Mouse (Mus musculus) ES-Bruce4 (cell line): Measurements from ENCODE around the gene Cd84. TPM values are rescaled to one million over a fixed set of nuclear protein-coding genes. Genes with fewer than 3 reads are reported as not detected.

Experiments used
- H3K27ac ChIP-seq: 2 replicates; pipeline ENCODE4 v1.5.1; 2012; ENCODE audit warnings: low read length, inconsistent platforms; ENCODE audit not compliant: insufficient read depth
- H3K27me3 ChIP-seq: 2 replicates; pipeline ENCODE4 v1.6.1; 2012; ENCODE audit warnings: mild to moderate bottlenecking, low read length, inconsistent platforms; ENCODE audit not compliant: control insufficient read depth, poor library complexity, insufficient read depth, severe bottlenecking
- H3K36me3 ChIP-seq: 2 replicates; pipeline ENCODE4 v1.6.1; 2012; ENCODE audit warnings: inconsistent platforms, mild to moderate bottlenecking, low read length, moderate library complexity; ENCODE audit not compliant: control insufficient read depth, poor library complexity, insufficient read depth, severe bottlenecking
- H3K4me1 ChIP-seq: one replicate; pipeline ENCODE4 v1.8.1; 2011; ENCODE audit warnings: low read length; ENCODE audit not compliant: control insufficient read depth, insufficient read depth
- H3K4me3 ChIP-seq: 2 replicates; pipeline ENCODE4 v1.5.1; 2011; ENCODE audit warnings: low read depth, mild to moderate bottlenecking, low read length
- H3K9ac ChIP-seq: 2 replicates; pipeline ENCODE4 v1.6.1; 2012; ENCODE audit warnings: low read depth, mild to moderate bottlenecking, inconsistent platforms; ENCODE audit not compliant: poor library complexity, severe bottlenecking
- H3K9me3 ChIP-seq: replicated peaks from 2 replicates; pipeline ENCODE4 v1.6.1; 2012; ENCODE audit warnings: mild to moderate bottlenecking, low read length, inconsistent platforms; ENCODE audit not compliant: control insufficient read depth, poor library complexity, insufficient read depth, severe bottlenecking
- CTCF ChIP-seq: IDR thresholded peaks from one replicate; pipeline ENCODE4 v1.8.1; 2011; ENCODE audit warnings: low read depth, low read length
- EP300 ChIP-seq: IDR thresholded peaks from 2 replicates; pipeline ENCODE4 v1.6.1; 2011; ENCODE audit warnings: low read depth, low read length; ENCODE audit not compliant: insufficient read depth
- POLR2A ChIP-seq: IDR thresholded peaks from one replicate; pipeline ENCODE4 v1.8.1; 2011; ENCODE audit warnings: low read length; ENCODE audit not compliant: insufficient read depth
- polyA plus RNA-seq: library from polyadenylated mRNA; stranded (reverse); fragments of >200 nt; gene quantifications from 2 replicates; pipeline ENCODE4 v1.2.4, GENCODE M21; 2011; ENCODE audit warnings: low read depth; ENCODE audit not compliant: missing spikeins, insufficient read depth, insufficient read length

The Cd84 gene
- polyA plus RNA-seq, 1 experiment, result not detected

DNA sequence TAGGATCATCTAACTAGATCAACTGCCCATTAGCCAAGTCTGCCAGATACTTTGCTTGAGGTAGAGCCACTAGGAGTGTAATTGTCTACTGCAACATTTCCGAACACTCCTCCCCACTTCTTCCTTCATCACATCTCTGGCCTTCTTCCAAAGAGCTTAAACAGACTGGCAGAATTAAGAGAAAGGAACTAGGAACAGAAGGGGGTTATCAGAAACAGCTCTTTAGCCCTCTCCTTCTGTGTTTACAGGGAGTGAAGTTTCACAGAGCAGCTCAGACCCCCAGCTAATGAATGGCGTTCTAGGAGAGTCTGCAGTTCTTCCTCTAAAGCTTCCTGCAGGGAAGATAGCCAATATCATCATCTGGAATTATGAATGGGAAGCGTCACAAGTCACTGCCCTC is 94.4 kb downstream of the Cd84 start:
- no peaks in the 10 kb centered on the region for H3K36me3 ChIP-seq
- H3K9me3 ChIP-seq, result no peaks in the 10 kb centered on the region; the same call in 1 of the 2 replicates
- TF ChIP-seq EP300 (no peak), POLR2A (no peak), CTCF (no peak)
- H3K9ac ChIP-seq, result no peak overlapping the region
- no peak overlapping the region for H3K27ac ChIP-seq
- no peak overlapping the region for H3K4me3 ChIP-seq
- no peaks in the 10 kb centered on the region for H3K27me3 ChIP-seq
- H3K4me1 ChIP-seq, result no peaks in the 10 kb centered on the region

DNA sequence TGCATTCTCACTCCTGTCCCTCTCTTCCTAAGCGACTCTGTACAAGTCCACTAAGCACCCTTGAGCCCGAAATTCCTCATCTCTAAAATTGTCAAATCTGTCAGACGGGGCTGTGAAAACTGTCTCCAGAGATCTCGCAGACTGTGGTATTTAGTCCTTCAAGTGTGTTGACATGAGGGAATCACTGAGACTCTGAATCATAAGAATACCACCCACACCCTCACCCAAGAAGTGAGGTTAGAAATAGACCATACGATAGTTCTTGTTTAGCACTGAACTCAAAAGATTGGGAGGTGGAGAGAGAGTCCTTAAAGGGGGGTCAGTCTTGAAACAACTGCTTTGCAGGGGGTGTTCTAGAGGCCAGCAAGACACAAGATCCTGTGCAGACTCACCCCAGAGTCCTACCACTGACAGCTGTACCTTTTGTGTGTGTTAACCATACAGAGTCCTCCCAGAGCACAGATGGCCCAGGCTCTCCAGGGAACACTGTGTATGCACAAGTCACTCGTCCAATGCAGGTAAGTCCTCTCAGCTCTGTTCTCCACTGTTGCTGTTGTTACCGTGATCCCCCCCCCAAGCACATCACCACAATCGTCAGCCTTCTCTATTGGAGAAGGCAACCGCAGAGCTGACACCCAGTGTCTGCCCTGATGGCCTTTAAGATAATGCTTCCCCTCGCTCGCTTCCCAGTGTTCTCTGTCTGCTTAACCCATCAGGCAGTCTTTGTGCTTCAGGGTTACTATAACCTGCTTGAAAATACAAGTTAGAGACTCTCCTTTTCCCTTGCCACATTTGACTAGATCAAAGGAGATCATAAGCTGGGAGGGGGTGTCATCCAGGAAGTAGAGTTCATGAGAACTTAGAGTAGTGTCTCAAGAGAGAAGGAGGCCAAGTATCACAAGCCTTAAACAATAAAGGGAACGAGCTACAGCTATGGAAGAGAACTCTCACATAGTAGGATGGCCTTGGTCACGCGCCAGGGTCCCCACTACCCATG is 99.8 kb downstream of the Cd84 start:
- Histone ChIP-seq H3K9me3 (no peaks in the 10 kb centered on the region; the same call in 1 of the 2 replicates), H3K4me1 (peaks cover 2% of the 10 kb centered on the region), H3K4me3 (no peak overlapping the region), H3K36me3 (no peaks in the 10 kb centered on the region), H3K27ac (no peak overlapping the region), H3K9ac (no peak overlapping the region), H3K27me3 (no peaks in the 10 kb centered on the region)
- TF ChIP-seq EP300, result no peak
- no peak for TF ChIP-seq POLR2A
- no peak for TF ChIP-seq CTCF

Other genes with a start within 250 kb of the Cd84 start
- gene Ly9, start 232.3 kb upstream of the Cd84 start, polyA plus RNA-seq, result not detected in 2 replicates
- not detected in 2 replicates for gene Slamf7, start 186.7 kb upstream of the Cd84 start, polyA plus RNA-seq
- gene Cd48, start 157.7 kb upstream of the Cd84 start, polyA plus RNA-seq, result not detected in 2 replicates
- not detected in 2 replicates for gene Slamf1, start 72.6 kb upstream of the Cd84 start, polyA plus RNA-seq
- gene Gm10521, start 56.0 kb downstream of the Cd84 start, polyA plus RNA-seq, result not detected in 2 replicates
- gene Slamf6, start 77.8 kb downstream of the Cd84 start, polyA plus RNA-seq, result not detected in 2 replicates
- gene Vangl2, start 188.7 kb downstream of the Cd84 start, polyA plus RNA-seq, result 29.7 and 33.8 TPM in 2 replicates
- gene Nhlh1, start 217.9 kb downstream of the Cd84 start, polyA plus RNA-seq, result not detected in 2 replicates
- 161 and 163 TPM in 2 replicates for gene Copa, start 242.8 kb downstream of the Cd84 start, polyA plus RNA-seq
- gene Ncstn, start 243.1 kb downstream of the Cd84 start, polyA plus RNA-seq, result 54.2 and 56.2 TPM in 2 replicates